Mouse (Mus musculus): ENCODE results near the gene Ano6.

- TF ChIP-seq CTCF (IDR thresholded peaks at IDR 0.05; ENCODE audit: control insufficient read depth, insufficient read depth, low read length) = no peak
- no peak for TF ChIP-seq POLR2A (IDR thresholded peaks at IDR 0.05; ENCODE audit: borderline replicate concordance, control insufficient read depth, low read depth, low read length)
Observed at GRCm38 (mm10) chr15:95895699-95896098, 105.1 kb downstream of the Ano6 start.

Measured in bone marrow, adult 2 months (tissue).